Mouse (Mus musculus) hematopoietic stem cell, adult 5-6 weeks (primary cell): ENCODE results near the gene Pgp. TPM values are rescaled to one million over a fixed set of nuclear protein-coding genes. Genes with fewer than 3 reads are reported as not detected.

Experiments
- ATAC-seq, 2 experiments: fragments of 125-278 bp in 1 of 2; replicated peaks in 1 of 2; 2 replicates each; pipeline ENCODE4 v1.8.0; 2016 to 2017; ENCODE audit warnings: inconsistent platforms in 2 of 2, mild to moderate bottlenecking in 2 of 2, moderate number of reproducible peaks in 2 of 2, low read depth in 1 of 2, moderate TSS enrichment in 1 of 2; ENCODE audit not compliant: low FRiP score in 2 of 2, poor library complexity in 2 of 2, severe bottlenecking in 2 of 2, insufficient read depth in 1 of 2, low TSS enrichment in 1 of 2
- total RNA-seq: library from RNA; stranded (forward); fragments of 172-1452, 232-1000 nt; gene quantifications from 2 replicates; pipeline ENCODE4 v1.2.3, GENCODE M21; 2017

Pgp gene
- total RNA-seq, 1 experiment from 2014 or later, result 12.9 TPM

GRCm38 (mm10) chr17:24477053-24477984, 7.1 kb downstream of the Pgp start:
- peak in 1 of 2 experiments; percentile 15; a peak in 1 of 4 replicates for ATAC-seq

GRCm38 (mm10) chr17:24477985-24478600, 7.9 kb downstream of the Pgp start:
- ATAC-seq, result no peak

GRCm38 (mm10) chr17:24478663-24479380, 8.6 kb downstream of the Pgp start, which contains the start of gene Mlst8:
Mlst8 (minus strand) TSS chr17:24479078.
- ATAC-seq, result peak; percentile 92 to 94

- ATAC-seq, result no peak
Observed at GRCm38 (mm10) chr17:24479431-24479830, 9.2 kb downstream of the Pgp start.

GRCm38 (mm10) chr17:24480201-24480826, 10.1 kb downstream of the Pgp start:
- ATAC-seq, result no peak

GRCm38 (mm10) chr17:24481027-24481815, 11.0 kb downstream of the Pgp start:
- ATAC-seq, result no peak

GRCm38 (mm10) chr17:24483495-24483894, 13.3 kb downstream of the Pgp start:
- ATAC-seq, result no peak

- no peak for ATAC-seq
Observed at GRCm38 (mm10) chr17:24485090-24485860, 15.1 kb downstream of the Pgp start.

GRCm38 (mm10) chr17:24488186-24488661, 18.0 kb downstream of the Pgp start, which contains the start of gene Caskin1:
Caskin1 (plus strand) TSS chr17:24488601.
- ATAC-seq, result peak in 1 of 2 experiments; percentile 14; a peak in 1 of 4 replicates

GRCm38 (mm10) chr17:24488662-24489264, 18.6 kb downstream of the Pgp start:
- peak; percentile 46 to 59; a peak in 3 of 4 replicates for ATAC-seq

- no peak for ATAC-seq
Observed at GRCm38 (mm10) chr17:24489265-24490030, 19.3 kb downstream of the Pgp start.

- no peak for ATAC-seq
Observed at GRCm38 (mm10) chr17:24490399-24490798, 20.2 kb downstream of the Pgp start.

GRCm38 (mm10) chr17:24494627-24495335, 24.6 kb downstream of the Pgp start:
- peak; percentile 49 to 56; a peak in 1 of 4 replicates for ATAC-seq

- ATAC-seq, result no peak
Observed at GRCm38 (mm10) chr17:24495443-24495842, 25.3 kb downstream of the Pgp start.
